Mouse (Mus musculus) megakaryocyte-erythroid progenitor cell, adult 5-6 weeks (primary cell): ENCODE measurements around the gene Gm10959. TPM values are rescaled to one million over a fixed set of nuclear protein-coding genes. Genes with fewer than 3 reads are reported as not detected.

Experiments
- ATAC-seq: replicated peaks from 2 replicates; pipeline ENCODE4 v1.8.0; 2016; ENCODE audit warnings: mild to moderate bottlenecking, inconsistent platforms; ENCODE audit not compliant: severe bottlenecking, poor library complexity, low FRiP score, low TSS enrichment
- total RNA-seq, 2 experiments: library from RNA; stranded (forward) in 1 of 2; stranded (reverse) in 1 of 2; fragments of 200-1000, 215-1000 nt in 1 of 2; fragments of >200 nt in 1 of 2; fragmentation: Nextera tagmentation in 1 of 2; gene quantifications; 2 replicates each; pipeline ENCODE4 v1.2.3; 2014 to 2017

Gene Gm10959
- total RNA-seq, 2 experiments from 2014 or later, result not detected

DNA sequence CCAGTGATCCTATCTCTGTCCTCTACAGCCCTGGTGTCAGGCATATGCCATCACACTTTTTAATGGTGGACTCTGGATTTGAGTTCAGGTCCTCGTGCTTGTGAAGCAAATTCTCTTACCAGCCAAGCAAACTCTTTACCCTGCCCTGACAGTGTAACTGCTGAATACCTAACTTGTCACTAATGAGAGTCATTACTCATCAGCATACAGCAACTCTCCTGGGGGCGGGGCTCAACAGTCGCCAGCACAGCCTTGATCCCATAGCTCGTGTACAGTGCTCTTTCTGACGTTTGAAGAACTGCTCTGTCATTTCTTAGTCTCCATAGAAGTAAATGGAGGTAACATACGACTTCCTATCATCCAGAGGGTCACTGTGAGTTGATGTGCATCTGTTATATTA, 20.9 kb downstream of the Gm10959 start:
- no peak for ATAC-seq

DNA sequence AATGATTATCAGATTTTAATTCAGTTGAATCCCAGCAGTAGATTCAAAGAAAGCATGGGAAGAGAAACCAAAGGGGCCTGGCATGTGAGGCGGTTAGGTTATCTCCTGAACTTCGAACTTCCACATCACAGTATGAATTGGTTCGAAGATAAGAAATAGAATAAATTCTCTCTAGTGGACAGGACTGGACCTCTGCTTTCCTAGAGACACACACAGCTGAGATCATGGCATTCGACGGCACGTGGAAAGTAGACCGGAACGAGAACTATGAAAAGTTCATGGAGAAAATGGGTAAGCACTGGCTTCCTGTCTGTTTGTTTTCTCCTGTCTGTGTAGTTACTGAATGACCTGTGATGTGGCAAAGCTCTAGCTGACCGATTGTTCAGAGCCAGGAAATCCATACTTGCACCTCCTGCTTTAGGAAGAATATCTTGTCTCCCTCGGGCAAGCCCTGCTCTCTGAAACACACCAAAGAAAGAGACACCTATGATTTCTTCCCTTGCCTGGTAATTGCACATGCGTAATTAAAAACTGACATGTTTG, 23.9 kb downstream of the Gm10959 start:
- no peak for ATAC-seq

- ATAC-seq, result no peak
Observed at GRCm38 (mm10) chr3:122894772-122895171, 24.4 kb downstream of the Gm10959 start, which contains the start of gene Fabp2. Gene Fabp2 (plus strand): TSS chr3:122895072.

GRCm38 (mm10) chr3:122888371-122888819, 30.8 kb downstream of the Gm10959 start:
- no peak for ATAC-seq

GRCm38 (mm10) chr3:122887505-122888301, 31.5 kb downstream of the Gm10959 start:
- ATAC-seq, result no peak

- no peak for ATAC-seq
Observed at GRCm38 (mm10) chr3:122878705-122879315, 40.4 kb downstream of the Gm10959 start.

DNA sequence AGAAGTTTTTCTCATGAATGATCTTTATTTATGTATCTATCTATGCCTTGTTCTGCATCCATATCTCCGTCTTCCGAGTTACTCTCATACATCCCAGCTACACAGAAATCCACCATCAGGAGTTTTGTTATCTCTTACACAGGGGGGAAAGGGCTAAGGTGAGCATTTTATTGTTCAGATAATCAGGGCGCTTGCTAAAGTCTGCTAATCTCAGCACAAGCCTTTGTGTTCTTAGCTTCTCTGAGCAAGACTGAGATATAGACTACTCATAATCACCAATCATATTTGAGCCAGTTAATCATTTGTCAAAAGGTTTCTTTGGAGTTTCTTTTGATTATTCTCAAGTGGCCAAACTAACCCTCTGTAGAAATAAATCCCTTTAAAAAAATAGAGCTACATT, 41.6 kb downstream of the Gm10959 start:
- ATAC-seq, result no peak

- ATAC-seq, result no peak
Observed at GRCm38 (mm10) chr3:122876870-122877269, 42.3 kb downstream of the Gm10959 start.

GRCm38 (mm10) chr3:122871596-122871995, 47.6 kb downstream of the Gm10959 start:
- no peak for ATAC-seq

GRCm38 (mm10) chr3:122868270-122868669, 50.9 kb downstream of the Gm10959 start:
- ATAC-seq, result no peak

DNA sequence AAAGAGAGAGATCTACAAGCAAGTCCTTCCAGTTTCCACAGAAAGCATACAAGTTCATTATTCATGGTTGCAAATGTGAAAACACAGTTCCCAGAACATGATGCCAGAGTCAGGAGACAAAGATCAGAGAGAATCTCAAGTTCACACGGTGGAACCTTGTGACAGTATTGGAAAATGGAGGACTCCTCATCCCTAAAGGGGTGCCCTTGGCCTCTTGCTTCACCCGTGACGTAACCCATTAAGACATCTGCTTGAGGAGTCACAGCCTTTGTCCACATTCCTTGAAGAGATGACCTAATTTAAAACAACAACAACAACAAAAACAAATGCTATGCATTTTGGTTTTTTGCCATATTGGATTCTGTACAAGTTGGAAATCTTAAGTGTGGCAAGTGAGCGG, 54.1 kb downstream of the Gm10959 start:
- no peak for ATAC-seq

Other genes with a start within 250 kb of the Gm10959 start
- gene Pde5a, start 190.4 kb downstream of the Gm10959 start, total RNA-seq (2014; fragmentation: Nextera tagmentation), result 4.5 and 8.2 TPM in 2 replicates
- gene Pde5a, start 190.4 kb downstream of the Gm10959 start, total RNA-seq (2017), result 3.4 and 7.8 TPM in 2 replicates
- gene Fabp2, start 24.3 kb downstream of the Gm10959 start, total RNA-seq (2014; fragmentation: Nextera tagmentation), result not detected in 2 replicates
- gene Fabp2, start 24.3 kb downstream of the Gm10959 start, total RNA-seq (2017), result not detected in 2 replicates
- 53.9 and 60.1 TPM in 2 replicates for gene 1810037I17Rik, start 4.8 kb upstream of the Gm10959 start, total RNA-seq (2014; fragmentation: Nextera tagmentation)
- gene 1810037I17Rik, start 4.8 kb upstream of the Gm10959 start, total RNA-seq (2017), result 15.9 and 20.8 TPM in 2 replicates
- 4.4 and 5.6 TPM in 2 replicates for gene Usp53, start 65.2 kb upstream of the Gm10959 start, total RNA-seq (2014; fragmentation: Nextera tagmentation)
- gene Usp53, start 65.2 kb upstream of the Gm10959 start, total RNA-seq (2017), result 2.0 and 5.6 TPM in 2 replicates
- not detected in 2 replicates for gene Myoz2, start 115.7 kb upstream of the Gm10959 start, total RNA-seq (2014; fragmentation: Nextera tagmentation)
- not detected in 2 replicates for gene Myoz2, start 115.7 kb upstream of the Gm10959 start, total RNA-seq (2017)